Mouse (Mus musculus) midbrain, embryonic 14.5 days (tissue): Measurements from ENCODE around the gene Borcs6. TPM values are rescaled to one million over a fixed set of nuclear protein-coding genes. Genes with fewer than 3 reads are reported as not detected.

Experiments
- ATAC-seq: fragments of 200-750 bp; cut with Nextera tagmentation; 2 replicates; pipeline ENCODE4 v1.8.0; 2017; ENCODE audit warnings: moderate number of reproducible peaks, moderate library complexity; ENCODE audit not compliant: low FRiP score, low TSS enrichment
- DNase-seq: peaks from one replicate; pipeline ENCODE4 v3.0.0-alpha.2; 2015
- H3K27ac ChIP-seq: fragments of 300-500 bp; sonication (generic); replicated peaks from 2 replicates; pipeline ENCODE4 v1.5.1; 2014; ENCODE audit warnings: mild to moderate bottlenecking, low read depth, low read length, moderate library complexity
- H3K27me3 ChIP-seq: fragments of 300-500 bp; sonication (generic); 2 replicates; pipeline ENCODE4 v1.6.1; 2014; ENCODE audit warnings: low read length, control low read depth, mixed read lengths; ENCODE audit not compliant: control insufficient read depth, insufficient read depth
- H3K36me3 ChIP-seq: fragments of 300-500 bp; sonication (generic); 2 replicates; pipeline ENCODE4 v1.6.1; 2014; ENCODE audit warnings: low read length, control low read depth; ENCODE audit not compliant: control insufficient read depth, insufficient read depth
- H3K4me1 ChIP-seq: fragments of 300-500 bp; sonication (generic); 2 replicates; pipeline ENCODE4 v1.6.1; 2014; ENCODE audit warnings: mild to moderate bottlenecking, antibody characterized with exemption, low read length, control low read depth; ENCODE audit not compliant: control insufficient read depth, insufficient read depth
- H3K4me2 ChIP-seq: fragments of 300-500 bp; sonication (generic); 2 replicates; pipeline ENCODE4 v1.6.1; 2014; ENCODE audit warnings: mild to moderate bottlenecking, low read length, moderate library complexity
- H3K4me3 ChIP-seq: fragments of 300-500 bp; sonication (generic); replicated peaks from 2 replicates; pipeline ENCODE4 v1.5.1; 2014; ENCODE audit warnings: low read depth, low read length
- H3K9ac ChIP-seq: fragments of 300-500 bp; sonication (generic); replicated peaks from 2 replicates; pipeline ENCODE4 v1.6.1; 2014; ENCODE audit warnings: mild to moderate bottlenecking, low read length, moderate library complexity
- H3K9me3 ChIP-seq: fragments of 300-500 bp; sonication (generic); 2 replicates; pipeline ENCODE4 v1.6.1; 2016; ENCODE audit warnings: low read length, control low read depth, mixed read lengths; ENCODE audit not compliant: control insufficient read depth
- WGBS: fragments of 180-500 bp; shearing (Covaris S2); extraction: QIAGEN DNeasy Blood & Tissue Kit; methylation state at CpG from one replicate; pipeline ENCODE4 v1.1.7; 2014; 5-methylcytosine and 5-hydroxymethylcytosine counted together
- polyA plus RNA-seq: library from polyadenylated mRNA; unstranded; fragments of >200 nt; fragmentation: Nextera tagmentation; extraction: Ambion mirVana; gene quantifications from 2 replicates; pipeline ENCODE4 v1.2.1, GENCODE M21; 2014

Gene Borcs6
- polyA plus RNA-seq, 1 experiment from 2014 or later, result 17.3 TPM

GRCm38 (mm10) chr11:69058265-69058664 lies 1.3 kb upstream of the Borcs6 start:
- peak overlapping the region; percentile 91 for H3K4me3 ChIP-seq
- H3K4me1 ChIP-seq, result peaks cover 23% of the 10 kb centered on the region
- no peaks in the 10 kb centered on the region for H3K36me3 ChIP-seq
- peak overlapping the region; percentile 86 for H3K27ac ChIP-seq
- H3K9ac ChIP-seq, result peak overlapping the region; percentile 61
- ATAC-seq (no peak), DNase-seq (no peak)
- WGBS, result 64% methylated on average over 2 of the region's 2 CpGs
- H3K27me3 ChIP-seq, result no peaks in the 10 kb centered on the region
- peak overlapping the region; percentile 75 for H3K4me2 ChIP-seq
- no peaks in the 10 kb centered on the region for H3K9me3 ChIP-seq

DNA sequence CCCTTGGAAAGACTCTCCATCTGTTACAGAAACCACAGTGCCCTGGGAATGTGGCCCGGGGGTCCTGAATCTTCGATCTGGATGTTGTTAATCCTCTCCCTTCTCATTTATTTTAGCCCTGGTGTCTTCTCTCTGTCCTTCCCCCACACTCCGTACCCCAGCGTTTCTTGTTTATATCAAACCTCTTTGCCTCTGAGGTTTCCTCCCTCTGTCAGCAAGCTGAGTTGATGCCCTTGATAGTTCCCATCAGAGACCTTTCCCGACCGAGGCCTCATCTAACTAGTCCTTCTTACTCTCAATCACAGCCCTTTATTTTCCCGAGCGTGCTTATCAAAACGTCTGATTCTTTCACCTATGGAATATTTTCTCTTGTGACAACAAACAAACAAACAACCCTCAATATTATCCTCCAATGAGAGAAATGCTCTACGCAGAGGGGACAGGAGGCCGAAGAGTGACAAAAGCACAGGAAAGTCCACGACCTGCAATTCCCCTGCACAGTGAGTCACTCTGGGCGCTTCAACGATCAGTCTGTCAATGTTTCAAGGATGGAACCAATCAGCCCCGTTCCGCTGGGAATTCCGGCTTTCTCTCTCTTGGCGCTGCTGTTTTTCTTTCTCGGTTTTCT lies 674 bp upstream of the Borcs6 start:
- 0 out of 2 replicates have a peak, but pooled peaks have one; percentile 13 for ATAC-seq
- peak overlapping the region; percentile 91 for H3K4me3 ChIP-seq

DNA sequence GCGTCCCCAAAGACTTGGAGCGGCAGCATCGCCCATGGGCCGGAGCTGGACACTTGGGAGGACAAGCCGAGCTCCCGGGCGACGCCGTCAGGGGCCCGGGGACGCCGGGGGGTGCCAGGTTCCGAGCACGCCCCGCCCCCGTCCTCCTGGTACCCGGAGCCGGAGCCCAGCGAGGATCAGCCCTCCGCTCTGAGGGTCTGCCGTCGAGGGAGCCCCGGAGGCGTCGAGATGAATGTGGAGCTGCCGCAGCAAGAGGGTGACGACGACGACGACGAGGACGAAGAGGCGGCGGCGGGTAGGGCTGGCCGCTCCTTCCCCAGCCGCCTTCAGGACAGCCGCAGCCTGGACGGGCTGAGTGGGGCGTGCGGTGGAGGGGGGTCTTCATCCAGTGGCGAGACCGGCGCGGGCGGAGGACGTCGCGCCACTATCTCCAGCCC lies 476 bp downstream of the Borcs6 start:
- Histone ChIP-seq H3K9me3 (no peaks in the 10 kb centered on the region), H3K4me1 (peaks cover 30% of the 10 kb centered on the region), H3K27me3 (no peaks in the 10 kb centered on the region), H3K9ac (peak overlapping the region; percentile 91), H3K36me3 (no peaks in the 10 kb centered on the region), H3K27ac (peak overlapping the region; percentile 90), H3K4me3 (peak overlapping the region; percentile 91), H3K4me2 (peak overlapping the region; percentile 94)
- WGBS, result 0% methylated on average over 49 of the region's 49 CpGs
- ATAC-seq (peak; percentile 22), DNase-seq (peak; percentile 70)

More for the DNA sequence above, 674 bp upstream of the Borcs6 start:
- Histone ChIP-seq H3K27me3 (no peaks in the 10 kb centered on the region), H3K36me3 (no peaks in the 10 kb centered on the region), H3K9ac (peak overlapping the region; percentile 61), H3K4me2 (peak overlapping the region; percentile 75), H3K4me1 (peaks cover 24% of the 10 kb centered on the region), H3K9me3 (no peaks in the 10 kb centered on the region), H3K27ac (peak overlapping the region; percentile 86)
- WGBS, result under 1% methylated on average over 19 of the region's 19 CpGs
- DNase-seq, result no peak

DNA sequence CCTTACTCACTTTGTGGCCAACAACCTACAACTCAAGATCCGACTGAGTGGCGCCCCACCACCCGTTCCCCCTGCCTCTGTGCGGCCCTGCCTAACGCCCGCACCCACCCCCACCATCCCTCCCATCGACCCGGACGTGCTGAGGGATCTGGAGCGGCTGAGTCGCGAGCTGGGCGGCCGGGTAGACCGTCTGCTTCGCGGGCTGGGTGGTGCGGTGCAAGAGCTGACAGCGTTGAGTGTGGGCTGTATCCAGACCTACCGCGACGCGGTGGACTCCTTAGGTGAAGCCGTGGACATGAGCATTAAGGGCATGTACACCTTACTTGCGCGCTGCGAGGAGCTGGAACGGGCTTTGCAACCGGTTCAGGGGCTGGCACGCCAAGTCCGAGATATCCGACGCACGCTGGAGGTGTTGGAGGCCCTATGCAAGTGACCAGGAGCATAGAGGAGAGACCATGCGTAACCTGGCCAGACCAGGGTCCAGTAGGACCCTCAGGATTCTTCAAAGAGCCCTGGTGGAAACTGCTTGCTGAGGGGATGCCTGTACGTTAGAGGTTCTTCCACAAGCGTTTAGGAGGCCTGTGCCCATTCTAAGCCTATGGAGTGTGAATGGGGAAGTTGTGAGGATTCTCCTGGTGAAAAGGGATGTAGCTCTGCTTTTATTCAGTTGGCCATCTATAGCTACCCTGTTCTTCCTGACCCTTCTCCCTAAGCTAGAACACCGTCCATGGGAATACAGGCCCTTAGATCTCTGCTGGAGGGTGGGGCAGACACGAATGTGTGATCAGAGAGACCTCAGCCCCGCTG lies 1.1 kb downstream of the Borcs6 start:
- peak overlapping the region; percentile 91 for H3K9ac ChIP-seq
- peaks cover 30% of the 10 kb centered on the region for H3K4me1 ChIP-seq
- H3K4me2 ChIP-seq, result peak overlapping the region; percentile 94
- peak overlapping the region; percentile 91 for H3K4me3 ChIP-seq
- DNase-seq (peak; percentile 56), ATAC-seq (no peak)
- no peaks in the 10 kb centered on the region for H3K27me3 ChIP-seq
- H3K36me3 ChIP-seq, result no peaks in the 10 kb centered on the region
- WGBS, result under 1% methylated on average over 40 of the region's 40 CpGs
- no peaks in the 10 kb centered on the region for H3K9me3 ChIP-seq
- peak overlapping the region; percentile 90 for H3K27ac ChIP-seq

- Histone ChIP-seq H3K27ac (no peak overlapping the region), H3K9ac (peak overlapping the region; percentile 91), H3K9me3 (no peaks in the 10 kb centered on the region), H3K4me3 (peak overlapping the region; percentile 91), H3K36me3 (no peaks in the 10 kb centered on the region), H3K27me3 (no peaks in the 10 kb centered on the region), H3K4me2 (peak overlapping the region; percentile 94), H3K4me1 (peaks cover 35% of the 10 kb centered on the region)
- no peak for DNase-seq
- ATAC-seq, result no peak
- 5% methylated on average over 17 of the region's 17 CpGs for WGBS
Measured at GRCm38 (mm10) chr11:69061255-69061912, 1.9 kb downstream of the Borcs6 start.

DNA sequence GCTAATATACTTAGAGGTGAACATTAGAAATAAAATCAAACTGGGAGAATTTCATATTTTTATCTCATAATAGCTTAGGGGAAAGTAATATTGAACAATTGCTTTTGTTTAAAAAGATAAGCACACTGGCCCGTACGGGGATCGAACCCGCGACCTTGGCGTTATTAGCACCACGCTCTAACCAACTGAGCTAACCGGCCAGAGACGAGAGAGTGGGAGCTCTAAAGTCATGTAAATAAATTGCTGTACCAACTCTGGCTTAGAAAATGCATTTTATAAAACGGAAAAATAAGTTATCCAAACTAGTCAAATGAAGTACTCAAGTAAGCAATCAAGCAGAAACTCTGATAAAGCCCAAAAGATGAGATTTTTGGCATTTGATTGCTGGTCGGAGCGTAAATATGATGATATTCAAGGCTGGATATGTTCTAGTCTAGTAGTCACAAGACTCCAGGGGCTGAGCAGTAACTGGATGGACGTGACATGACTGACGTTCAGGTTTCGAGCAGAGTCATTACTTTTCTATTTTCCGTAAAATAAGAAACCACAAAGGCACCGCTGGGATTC lies 2.8 kb downstream of the Borcs6 start:
- H3K9me3 ChIP-seq, result no peaks in the 10 kb centered on the region
- peak overlapping the region; percentile 14; the same call in 1 of the 2 replicates for H3K27ac ChIP-seq
- peaks cover 39% of the 10 kb centered on the region for H3K4me1 ChIP-seq
- 1% methylated on average over 17 of the region's 17 CpGs for WGBS
- H3K9ac ChIP-seq, result no peak overlapping the region
- H3K36me3 ChIP-seq, result no peaks in the 10 kb centered on the region
- H3K4me3 ChIP-seq, result peak overlapping the region; percentile 91
- ATAC-seq, result no peak
- no peaks in the 10 kb centered on the region for H3K27me3 ChIP-seq
- peak; percentile 85 for DNase-seq
- peak overlapping the region; percentile 94 for H3K4me2 ChIP-seq

DNA sequence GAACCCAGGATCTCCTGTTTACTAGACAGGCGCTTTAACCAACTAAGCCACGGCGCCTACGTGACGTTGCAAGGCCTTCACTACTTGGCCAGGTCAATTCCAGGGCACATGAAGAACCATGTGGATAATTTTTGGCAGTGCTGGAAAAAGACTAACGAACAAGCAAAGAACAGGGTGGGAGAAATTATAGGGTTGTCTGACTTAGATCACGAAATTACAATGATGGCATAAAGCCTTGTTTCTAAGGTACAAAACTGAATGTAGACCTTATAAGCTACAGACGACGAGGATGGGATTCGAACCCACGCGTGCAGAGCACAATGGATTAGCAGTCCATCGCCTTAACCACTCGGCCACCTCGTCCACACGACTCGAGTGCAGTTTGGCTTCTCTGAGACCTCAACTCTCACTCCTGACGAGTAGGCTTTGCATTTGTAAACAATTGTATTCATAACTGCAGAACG lies 3.3 kb downstream of the Borcs6 start:
- no peaks in the 10 kb centered on the region for H3K9me3 ChIP-seq
- peak overlapping the region; percentile 67 for H3K4me3 ChIP-seq
- DNase-seq (peak; percentile 95), ATAC-seq (peak; percentile 66)
- H3K9ac ChIP-seq, result no peak overlapping the region; the same call in 1 of the 2 replicates
- no peaks in the 10 kb centered on the region for H3K27me3 ChIP-seq
- peak overlapping the region; percentile 65 for H3K27ac ChIP-seq
- peak overlapping the region; percentile 94 for H3K4me2 ChIP-seq
- under 1% methylated on average over 19 of the region's 19 CpGs for WGBS
- no peaks in the 10 kb centered on the region for H3K36me3 ChIP-seq
- H3K4me1 ChIP-seq, result peaks cover 38% of the 10 kb centered on the region
